Mouse (Mus musculus) midbrain, embryonic 12.5 days (tissue): ENCODE measurements around the gene Yeats4. TPM values are rescaled to one million over a fixed set of nuclear protein-coding genes. Genes with fewer than 3 reads are reported as not detected.
"Not testable (repeated sequence)": the region's sequence is repeated elsewhere in the genome, so short reads cannot be mapped to it uniquely, and the experiment has no call there.

Experiments
- ATAC-seq: fragments of 200-750 bp; cut with Nextera tagmentation; 2 replicates; pipeline ENCODE4 v1.8.0; 2017; ENCODE audit warnings: low read depth, moderate TSS enrichment, moderate library complexity; ENCODE audit not compliant: low FRiP score
- H3K27ac ChIP-seq: fragments of 300-500 bp; sonication (generic); replicated peaks from 2 replicates; pipeline ENCODE4 v1.5.1; 2016; ENCODE audit warnings: mild to moderate bottlenecking
- H3K27me3 ChIP-seq: fragments of 300-500 bp; sonication (generic); 2 replicates; pipeline ENCODE4 v1.6.1; 2016; ENCODE audit warnings: mild to moderate bottlenecking
- H3K36me3 ChIP-seq: fragments of 300-500 bp; sonication (generic); 2 replicates; pipeline ENCODE4 v1.6.1; 2016
- H3K4me1 ChIP-seq: fragments of 300-500 bp; sonication (generic); 2 replicates; pipeline ENCODE4 v1.6.1; 2016
- H3K4me2 ChIP-seq: fragments of 300-500 bp; sonication (generic); replicated peaks from 2 replicates; pipeline ENCODE4 v1.6.1; 2016; ENCODE audit warnings: mild to moderate bottlenecking, moderate library complexity
- H3K4me3 ChIP-seq: fragments of 300-500 bp; sonication (generic); 2 replicates; pipeline ENCODE4 v1.5.1; 2016; ENCODE audit warnings: mild to moderate bottlenecking
- H3K9ac ChIP-seq: fragments of 300-500 bp; sonication (generic); replicated peaks from 2 replicates; pipeline ENCODE4 v1.6.1; 2016; ENCODE audit warnings: mild to moderate bottlenecking, moderate library complexity
- H3K9me3 ChIP-seq: fragments of 300-500 bp; sonication (generic); 2 replicates; pipeline ENCODE4 v1.6.1; 2016; ENCODE audit warnings: mild to moderate bottlenecking
- WGBS: fragments of 180-500 bp; shearing (Covaris S2); methylation state at CpG from one replicate; pipeline ENCODE4 v1.1.7; 2016; 5-methylcytosine and 5-hydroxymethylcytosine counted together
- polyA plus RNA-seq: library from polyadenylated mRNA; unstranded; fragments of >200 nt; fragmentation: Nextera tagmentation; extraction: Ambion mirVana; gene quantifications from 2 replicates; pipeline ENCODE4 v1.2.1, GENCODE M21; 2016

Gene Yeats4
- polyA plus RNA-seq, 1 experiment from 2014 or later = 147 TPM

DNA sequence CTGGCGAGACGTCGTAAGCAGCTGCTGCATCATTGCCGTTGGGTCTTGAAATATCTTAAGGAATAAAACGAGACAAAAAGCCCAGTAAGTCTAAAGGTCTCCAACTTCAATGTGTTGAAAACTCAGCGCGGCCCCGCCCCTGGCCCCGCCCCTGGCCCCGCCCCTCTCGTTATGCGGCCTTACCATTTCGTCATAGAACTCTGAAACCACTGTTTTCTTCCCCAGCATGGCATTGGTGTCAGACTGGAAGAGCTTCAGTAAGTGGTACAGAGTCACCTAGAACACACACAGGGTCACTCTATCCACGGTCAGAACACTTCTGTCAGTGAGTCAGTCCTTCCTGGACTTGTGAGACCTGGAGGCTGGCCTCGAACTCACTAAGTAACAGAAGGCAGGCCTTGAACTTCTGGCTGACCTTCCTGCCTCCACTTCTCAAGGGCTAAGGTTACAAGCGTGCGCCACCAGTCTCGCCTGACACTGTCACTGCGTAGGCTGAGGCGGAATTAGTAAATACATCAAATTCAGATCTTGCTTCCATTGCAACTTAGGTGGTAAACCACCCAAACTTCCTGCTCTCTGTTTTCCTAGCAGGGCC, 7.0 kb downstream of the Yeats4 start:
- WGBS = 88% methylated on average over 20 of the region's 20 CpGs
- H3K4me3 ChIP-seq = no peak overlapping the region
- H3K36me3 ChIP-seq = peaks cover 86% of the 10 kb centered on the region
- H3K4me1 ChIP-seq = peaks cover 6% of the 10 kb centered on the region
- no peaks in the 10 kb centered on the region for H3K9me3 ChIP-seq
- H3K27me3 ChIP-seq = no peaks in the 10 kb centered on the region
- no peak overlapping the region for H3K9ac ChIP-seq
- no peak overlapping the region for H3K27ac ChIP-seq
- no peak for ATAC-seq
- H3K4me2 ChIP-seq = no peak overlapping the region

DNA sequence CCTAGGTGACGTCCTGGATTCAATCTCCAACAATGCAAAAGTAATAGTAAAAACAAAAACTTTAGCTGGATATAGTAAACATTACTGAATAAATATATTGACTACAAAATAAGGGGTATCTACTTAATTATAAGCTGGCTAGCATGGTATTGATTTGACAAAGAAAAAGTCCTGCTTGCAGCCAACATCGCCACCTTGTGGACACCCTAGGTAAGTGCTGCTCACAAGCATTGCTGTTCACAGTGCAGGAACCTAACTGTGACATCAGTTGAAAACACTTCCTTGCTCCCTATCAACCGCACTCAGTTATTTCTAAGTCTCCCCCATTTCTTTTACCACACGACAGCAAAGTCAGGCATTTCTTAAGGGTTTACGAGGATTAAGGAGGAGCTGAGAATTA, 7.5 kb downstream of the Yeats4 start:
- Histone ChIP-seq H3K27me3 (no peaks in the 10 kb centered on the region), H3K4me3 (no peak overlapping the region), H3K4me2 (no peak overlapping the region), H3K9me3 (no peaks in the 10 kb centered on the region), H3K9ac (no peak overlapping the region), H3K27ac (no peak overlapping the region), H3K36me3 (peaks cover 86% of the 10 kb centered on the region), H3K4me1 (peaks cover 4% of the 10 kb centered on the region; the same call in 1 of the 2 replicates)
- 67% methylated on average over 5 of the region's 5 CpGs for WGBS
- no peak for ATAC-seq

DNA sequence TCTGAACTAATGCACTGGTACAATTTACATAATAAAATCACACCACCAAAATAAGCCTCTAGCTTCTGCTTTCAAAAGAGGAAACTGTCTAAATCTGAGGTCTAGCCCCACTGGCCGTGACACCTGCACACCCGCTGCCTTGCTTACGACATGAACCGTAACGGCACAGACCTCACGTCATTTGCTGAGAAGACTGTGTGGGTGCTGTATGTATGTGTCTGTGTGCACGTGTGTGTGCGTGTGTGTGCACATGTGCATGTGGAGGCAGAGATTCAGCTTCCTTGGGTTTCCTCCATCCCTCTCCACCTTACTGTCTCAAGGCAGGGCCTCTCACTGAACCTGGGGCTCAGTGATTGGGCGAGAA, 8.2 kb downstream of the Yeats4 start:
- Histone ChIP-seq H3K4me3 (no peak overlapping the region), H3K9ac (no peak overlapping the region), H3K27me3 (no peaks in the 10 kb centered on the region), H3K4me2 (no peak overlapping the region), H3K27ac (no peak overlapping the region), H3K9me3 (no peaks in the 10 kb centered on the region), H3K36me3 (peaks cover 85% of the 10 kb centered on the region), H3K4me1 (no peaks in the 10 kb centered on the region)
- ATAC-seq = no peak
- WGBS = 98% methylated on average over 9 of the region's 9 CpGs

DNA sequence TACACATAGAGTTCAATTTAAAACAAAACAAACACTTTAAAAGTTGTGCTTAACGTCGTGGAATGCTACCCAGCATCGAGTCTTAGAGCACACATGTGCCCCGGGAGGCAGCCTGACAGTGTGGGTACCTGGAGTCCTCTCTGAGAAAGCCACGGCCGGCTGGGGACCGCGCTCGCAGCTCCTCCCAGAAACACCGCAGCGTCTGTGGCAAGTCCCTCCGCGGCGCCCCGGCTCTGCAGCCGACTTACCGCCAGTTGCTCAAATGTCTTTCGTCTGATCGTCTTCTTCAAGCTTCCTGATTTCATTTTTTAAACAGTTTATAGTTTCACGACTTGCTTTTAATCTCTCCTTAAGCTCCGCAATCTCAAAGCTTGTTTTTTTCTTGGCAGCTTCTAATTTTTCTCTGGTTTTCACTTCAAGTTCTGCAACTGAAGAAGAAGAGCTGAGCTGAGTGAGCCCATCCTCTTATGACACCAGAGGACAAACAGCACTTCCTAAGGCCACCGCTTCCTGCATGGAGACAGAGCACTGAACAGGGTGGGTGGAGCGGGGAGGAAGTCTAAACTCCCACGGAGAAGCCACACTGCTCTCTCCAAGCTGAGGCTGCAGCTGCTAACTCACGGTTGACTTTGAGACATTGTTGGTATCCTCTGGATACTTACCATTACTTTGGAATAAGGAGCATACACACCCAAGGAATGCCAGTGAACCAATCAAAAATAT, 8.7 kb downstream of the Yeats4 start:
- ATAC-seq = no peak
- Histone ChIP-seq H3K36me3 (peaks cover 80% of the 10 kb centered on the region), H3K4me2 (no peak overlapping the region), H3K9me3 (no peaks in the 10 kb centered on the region), H3K4me3 (no peak overlapping the region), H3K4me1 (no peaks in the 10 kb centered on the region), H3K9ac (no peak overlapping the region), H3K27me3 (no peaks in the 10 kb centered on the region), H3K27ac (no peak overlapping the region)
- 95% methylated on average over 25 of the region's 25 CpGs for WGBS

DNA sequence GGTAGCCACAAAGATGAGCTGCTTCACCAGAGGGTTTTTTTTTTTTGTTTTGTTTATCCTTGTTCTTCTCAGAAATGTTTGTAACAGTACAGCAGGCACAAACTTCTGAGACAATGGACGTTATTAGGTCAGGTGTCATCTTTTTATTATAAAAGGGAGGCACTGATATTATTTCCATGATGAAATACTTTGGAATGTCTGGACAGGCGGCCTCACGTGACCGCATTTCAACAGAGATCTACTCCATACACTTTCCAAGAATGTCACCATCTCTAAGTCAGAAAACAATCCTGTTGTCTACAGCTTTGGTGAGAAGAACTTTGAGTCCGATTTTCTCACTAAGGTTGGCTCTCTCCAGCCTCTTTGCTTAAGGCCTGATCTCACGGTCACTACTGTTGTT, 13.3 kb downstream of the Yeats4 start:
- no peaks in the 10 kb centered on the region for H3K27me3 ChIP-seq
- no peak overlapping the region for H3K9ac ChIP-seq
- peaks cover 38% of the 10 kb centered on the region for H3K36me3 ChIP-seq
- no peak for ATAC-seq
- H3K27ac ChIP-seq = no peak overlapping the region
- no peak overlapping the region for H3K4me3 ChIP-seq
- no peaks in the 10 kb centered on the region for H3K9me3 ChIP-seq
- WGBS = 91% methylated on average over 6 of the region's 6 CpGs
- H3K4me2 ChIP-seq = no peak overlapping the region
- no peaks in the 10 kb centered on the region for H3K4me1 ChIP-seq

DNA sequence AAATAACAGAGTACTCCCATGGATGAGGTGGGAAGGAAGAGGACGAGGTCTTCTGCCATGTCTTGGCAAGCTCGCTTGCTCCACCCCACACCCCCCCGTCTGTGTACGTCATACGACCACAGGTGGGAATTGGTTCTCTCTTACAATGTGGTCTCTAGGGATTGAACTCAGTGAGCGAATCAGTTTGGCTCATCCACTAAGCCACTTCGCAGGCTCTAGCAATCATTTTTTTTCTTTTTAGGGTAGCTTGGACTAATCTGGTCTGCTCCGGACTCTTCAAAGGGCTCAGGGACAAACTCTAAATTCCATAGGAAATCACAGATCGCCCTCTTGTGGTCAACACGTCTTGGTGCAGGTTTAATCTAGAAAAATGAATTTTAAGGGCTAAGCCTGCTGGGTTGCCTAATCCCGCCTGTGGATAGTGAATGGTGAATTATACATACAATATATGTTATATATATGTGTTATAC, 14.8 kb downstream of the Yeats4 start:
- H3K36me3 ChIP-seq = peaks cover 23% of the 10 kb centered on the region
- H3K4me2 ChIP-seq = peak overlapping the region; percentile 44
- peak; percentile 81 for ATAC-seq
- H3K4me1 ChIP-seq = no peaks in the 10 kb centered on the region
- H3K27me3 ChIP-seq = no peaks in the 10 kb centered on the region
- whole genome bisulfite sequencing = 14% methylated on average over 11 of the region's 11 CpGs
- no peak overlapping the region for H3K9ac ChIP-seq
- H3K9me3 ChIP-seq = no peaks in the 10 kb centered on the region
- H3K4me3 ChIP-seq = peak overlapping the region; percentile 24
- no peak overlapping the region for H3K27ac ChIP-seq

DNA sequence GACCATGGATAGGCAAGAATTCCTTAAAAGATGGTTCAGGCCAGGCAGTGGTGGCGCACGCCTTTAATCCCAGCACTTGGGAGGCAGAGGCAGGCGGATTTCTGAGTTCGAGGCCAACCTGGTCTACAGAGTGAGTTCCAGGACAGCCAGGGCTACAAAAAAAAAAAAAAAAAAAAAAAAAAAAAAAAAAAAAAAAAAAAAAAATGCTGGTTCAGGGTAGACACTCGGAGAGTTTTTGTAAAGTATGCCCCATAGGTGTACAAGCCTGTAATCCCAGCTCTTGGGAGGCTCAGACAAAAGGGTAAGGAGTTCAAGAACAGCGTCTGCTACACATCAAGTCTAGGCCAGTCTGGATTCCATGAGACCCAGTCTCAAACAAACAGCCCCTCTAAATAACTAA, 15.5 kb downstream of the Yeats4 start:
- H3K27ac ChIP-seq, H3K9ac ChIP-seq, ATAC-seq, H3K4me2 ChIP-seq, H3K4me3 ChIP-seq, H3K4me1 ChIP-seq, H3K9me3 ChIP-seq, H3K27me3 ChIP-seq: not testable (repeated sequence)
- 94% methylated on average over 6 of the region's 6 CpGs for WGBS
- H3K36me3 ChIP-seq = peaks cover 16% of the 10 kb centered on the region

DNA sequence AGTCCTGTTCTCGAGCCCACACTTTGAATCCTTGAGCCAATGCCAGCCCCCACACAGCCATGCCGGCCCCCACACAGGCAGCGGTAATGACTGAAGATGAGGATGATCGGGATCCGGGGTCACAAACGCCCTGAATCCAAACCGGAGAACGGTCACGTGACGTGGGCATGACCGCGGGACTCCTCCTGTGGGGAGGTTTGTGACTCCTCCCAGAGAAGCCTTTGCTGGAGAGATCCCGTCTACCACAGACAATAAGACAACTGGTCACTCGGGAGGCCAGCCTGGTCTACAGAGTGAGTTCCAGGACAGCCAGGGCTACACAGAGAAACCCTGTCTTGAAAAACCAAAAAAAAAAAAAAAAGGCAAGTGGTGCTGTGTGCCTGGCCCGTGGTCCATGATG, 16.1 kb downstream of the Yeats4 start:
- ATAC-seq = no peak
- Histone ChIP-seq H3K27ac (no peak overlapping the region), H3K4me3 (no peak overlapping the region), H3K9me3 (no peaks in the 10 kb centered on the region), H3K27me3 (no peaks in the 10 kb centered on the region), H3K36me3 (peaks cover 12% of the 10 kb centered on the region), H3K9ac (no peak overlapping the region), H3K4me2 (no peak overlapping the region), H3K4me1 (no peaks in the 10 kb centered on the region)
- 86% methylated on average over 15 of the region's 15 CpGs for WGBS

DNA sequence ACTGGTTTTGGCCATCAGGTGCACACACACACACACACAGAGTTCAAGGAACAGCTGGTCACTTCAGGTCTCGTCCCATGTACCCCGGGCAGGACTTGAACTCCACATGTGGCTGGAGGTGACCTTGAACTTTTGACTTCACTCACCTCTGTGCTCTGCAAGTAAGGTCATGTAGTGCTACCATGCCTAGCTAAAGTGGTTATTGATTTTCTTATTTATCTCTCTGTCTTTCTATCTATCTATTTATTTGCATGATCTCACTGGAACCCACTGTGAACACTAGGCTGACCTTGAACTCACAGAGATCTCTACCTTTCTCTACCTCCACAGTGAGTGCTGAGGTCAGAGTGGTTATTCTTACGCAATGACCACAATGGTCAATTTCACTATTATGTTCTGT, 18.2 kb downstream of the Yeats4 start:
- H3K27me3 ChIP-seq = no peaks in the 10 kb centered on the region

DNA sequence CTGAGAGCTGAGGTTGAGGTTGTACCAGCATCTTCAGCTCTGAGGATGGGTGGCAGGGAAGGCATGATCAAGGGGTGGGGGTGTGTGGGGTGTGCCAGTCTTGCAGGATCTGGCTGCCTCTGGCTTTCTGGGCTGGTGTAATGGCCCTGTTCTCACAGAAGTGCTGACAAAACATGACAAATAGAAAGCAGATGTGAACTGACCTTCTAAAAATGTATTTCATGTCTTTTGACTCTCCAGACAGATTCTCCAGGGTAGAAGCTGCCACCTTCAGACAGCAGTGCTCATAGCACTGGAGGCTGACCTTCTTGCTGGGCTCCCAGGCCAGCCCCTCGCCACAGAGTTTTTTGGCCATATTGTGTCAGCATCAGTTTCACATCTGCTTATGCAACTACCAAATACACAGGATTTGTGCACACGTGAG, 20.7 kb downstream of the Yeats4 start:
- whole genome bisulfite sequencing = 77% methylated on average over 2 of the region's 2 CpGs
- no peak overlapping the region for H3K9ac ChIP-seq
- H3K4me1 ChIP-seq = peaks cover 5% of the 10 kb centered on the region; the same call in 1 of the 2 replicates
- H3K4me3 ChIP-seq = no peak overlapping the region
- no peaks in the 10 kb centered on the region for H3K36me3 ChIP-seq
- H3K9me3 ChIP-seq = no peaks in the 10 kb centered on the region
- ATAC-seq = no peak
- H3K27me3 ChIP-seq = no peaks in the 10 kb centered on the region
- no peak overlapping the region for H3K27ac ChIP-seq
- H3K4me2 ChIP-seq = no peak overlapping the region

More for the DNA sequence above, 18.2 kb downstream of the Yeats4 start:
- H3K27ac ChIP-seq = no peak overlapping the region
- no peak for ATAC-seq
- H3K4me1 ChIP-seq = no peaks in the 10 kb centered on the region
- no peaks in the 10 kb centered on the region for H3K9me3 ChIP-seq
- no peaks in the 10 kb centered on the region for H3K36me3 ChIP-seq
- no peak overlapping the region for H3K4me3 ChIP-seq
- no peak overlapping the region for H3K4me2 ChIP-seq
- no peak overlapping the region for H3K9ac ChIP-seq
- 97% methylated on average over 3 of the region's 3 CpGs for WGBS

DNA sequence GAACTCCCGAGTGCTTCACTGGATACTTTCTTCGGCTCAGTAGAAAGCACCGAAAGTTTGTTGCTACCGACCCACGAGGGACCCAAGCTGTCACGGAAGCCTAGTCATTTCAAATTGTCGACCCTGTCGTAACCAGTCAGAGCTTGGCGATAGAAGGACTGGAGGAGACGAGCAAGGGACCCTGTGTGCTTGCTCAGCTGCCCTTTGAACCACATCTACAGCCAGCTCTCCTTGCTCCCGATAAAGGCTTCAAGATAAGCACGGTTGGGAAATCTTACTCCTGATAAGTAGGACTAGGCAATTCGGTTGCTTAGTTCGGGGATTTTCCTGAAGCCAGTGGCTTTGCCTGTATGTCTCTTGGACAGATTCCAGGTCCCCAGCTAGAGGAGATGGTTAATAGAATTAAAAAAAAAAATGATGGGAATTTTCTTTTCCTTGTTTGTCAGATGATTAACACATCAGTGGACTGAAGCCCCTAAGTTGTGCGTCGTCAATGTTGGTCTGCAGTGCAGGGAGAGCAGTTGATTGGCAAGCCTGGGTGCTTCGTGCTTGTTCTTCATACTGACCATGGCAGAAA, 21.2 kb downstream of the Yeats4 start:
- no peak overlapping the region for H3K4me2 ChIP-seq
- H3K36me3 ChIP-seq = no peaks in the 10 kb centered on the region
- WGBS = 85% methylated on average over 17 of the region's 17 CpGs
- no peak overlapping the region for H3K4me3 ChIP-seq
- ATAC-seq = no peak
- peaks cover 5% of the 10 kb centered on the region; the same call in 1 of the 2 replicates for H3K4me1 ChIP-seq
- no peak overlapping the region for H3K9ac ChIP-seq
- H3K27ac ChIP-seq = no peak overlapping the region
- H3K9me3 ChIP-seq = no peaks in the 10 kb centered on the region
- H3K27me3 ChIP-seq = no peaks in the 10 kb centered on the region

DNA sequence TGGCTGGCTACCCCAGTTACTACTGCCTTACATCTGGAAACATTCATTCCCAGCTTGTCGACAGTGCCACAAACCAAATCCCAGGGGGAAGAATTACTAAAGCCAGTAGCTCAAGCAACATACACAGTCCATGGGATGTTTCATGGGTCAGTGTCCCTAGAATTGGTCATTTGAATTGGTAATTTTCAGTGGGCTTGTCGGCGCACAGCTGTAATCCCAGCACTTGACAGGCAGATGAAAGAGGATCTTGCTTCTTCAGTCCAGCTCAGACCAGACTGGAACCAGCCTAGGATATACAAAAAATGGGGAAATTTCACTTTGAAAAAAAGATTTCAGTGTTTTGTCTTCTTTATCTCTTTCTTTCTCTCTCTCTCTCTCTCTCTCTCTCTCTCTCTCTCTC, 24.6 kb downstream of the Yeats4 start:
- Histone ChIP-seq H3K4me3 (no peak overlapping the region), H3K9ac (no peak overlapping the region), H3K4me1 (peaks cover 5% of the 10 kb centered on the region; the same call in 1 of the 2 replicates), H3K36me3 (no peaks in the 10 kb centered on the region), H3K27me3 (no peaks in the 10 kb centered on the region), H3K4me2 (no peak overlapping the region), H3K9me3 (no peaks in the 10 kb centered on the region), H3K27ac (no peak overlapping the region)
- 32% methylated on average over 3 of the region's 3 CpGs for whole genome bisulfite sequencing
- 0 out of 2 replicates have a peak, but pooled peaks have one; percentile 54 for ATAC-seq
